Mouse (Mus musculus) heart, postnatal 14 days (tissue): ENCODE measurements at regions not wholly inside any gene's neighbourhood (a gene's known extent, or its start where the extent isn't known, plus 50 kb on each side); places are given as distances from the start of the nearest gene placed in this dataset.
A peak's percentile ranks its signal among the peaks of the same experiment; 100 is the strongest.

ENCODE experiments used
- DNase-seq, 2 experiments: peaks; one replicate each; pipeline ENCODE4 v3.0.0; 2021 to 2022
- intact Hi-C: fragments of 180-260 bp; cut with DNase I; formaldehyde crosslinking; loops from one replicate; pipeline ENCODE4 v1.15.1; 2025

- no peak for DNase-seq
- intact Hi-C loops, result no loop called here
Observed at GRCm38 (mm10) chr3:21218936-21219335, 852.0 kb upstream of the Agtr1b start.

GRCm38 (mm10) chr3:21241184-21241583, 835.3 kb upstream of the Tbl1xr1 start:
- DNase-seq, result no peak
- intact Hi-C loops, result no loop called here

GRCm38 (mm10) chr3:21256129-21256760, 820.2 kb upstream of the Tbl1xr1 start:
- intact Hi-C loops, result no loop called here
- DNase-seq, result no peak

- peak in 1 of 2 experiments; percentile 11 for DNase-seq
- intact Hi-C loops, result no loop called here
Observed at GRCm38 (mm10) chr3:21263317-21263716, 813.1 kb upstream of the Tbl1xr1 start.

- intact Hi-C loops, result no loop called here
Observed at GRCm38 (mm10) chr3:21265491-21265890, 811.0 kb upstream of the Tbl1xr1 start.

GRCm38 (mm10) chr3:21268429-21269129, 807.9 kb upstream of the Tbl1xr1 start:
- intact Hi-C loops, result no loop called here

More at GRCm38 (mm10) chr3:21265491-21265890, 811.0 kb upstream of the Tbl1xr1 start:
- no peak for DNase-seq

GRCm38 (mm10) chr3:21269130-21269440, 807.4 kb upstream of the Tbl1xr1 start:
- intact Hi-C loops, result no loop called here
- DNase-seq, result no peak

More at GRCm38 (mm10) chr3:21268429-21269129, 807.9 kb upstream of the Tbl1xr1 start:
- peak; percentile 8 to 16 for DNase-seq

- DNase-seq, result no peak
- intact Hi-C loops, result loop anchor here (10.0 kb wide), 1 partner anchor 804 kb away; the partner anchor contains the start of gene Tbl1xr1
Observed at GRCm38 (mm10) chr3:21270788-21271187, 805.7 kb upstream of the Tbl1xr1 start.

- peak in 1 of 2 experiments; percentile 4 for DNase-seq
- intact Hi-C loops, result loop anchor here (10.0 kb wide), 1 partner anchor 803 kb away; the partner anchor contains the start of gene Tbl1xr1
Observed at GRCm38 (mm10) chr3:21272219-21272618, 804.2 kb upstream of the Tbl1xr1 start.

- intact Hi-C loops, result no loop called here
- no peak for DNase-seq
Observed at GRCm38 (mm10) chr3:21292774-21293173, 783.7 kb upstream of the Tbl1xr1 start.

- intact Hi-C loops, result no loop called here
- no peak for DNase-seq
Observed at GRCm38 (mm10) chr3:21293308-21293707, 783.1 kb upstream of the Tbl1xr1 start.

GRCm38 (mm10) chr3:21294776-21295175, 781.7 kb upstream of the Tbl1xr1 start:
- intact Hi-C loops, result no loop called here
- DNase-seq, result no peak

- DNase-seq, result no peak
- intact Hi-C loops, result no loop called here
Observed at GRCm38 (mm10) chr3:21296581-21297110, 779.8 kb upstream of the Tbl1xr1 start.

- intact Hi-C loops, result no loop called here
Observed at GRCm38 (mm10) chr3:21325329-21325896, 751.0 kb upstream of the Tbl1xr1 start.

GRCm38 (mm10) chr3:21341916-21342315, 734.5 kb upstream of the Tbl1xr1 start:
- intact Hi-C loops, result no loop called here
- DNase-seq, result no peak

More at GRCm38 (mm10) chr3:21325329-21325896, 751.0 kb upstream of the Tbl1xr1 start:
- no peak for DNase-seq

GRCm38 (mm10) chr3:21343095-21343494, 733.4 kb upstream of the Tbl1xr1 start:
- intact Hi-C loops, result no loop called here
- DNase-seq, result no peak

GRCm38 (mm10) chr3:21349421-21349820, 727.0 kb upstream of the Tbl1xr1 start:
- peak in 1 of 2 experiments; percentile 6 for DNase-seq
- intact Hi-C loops, result no loop called here

GRCm38 (mm10) chr3:21356150-21356549, 720.3 kb upstream of the Tbl1xr1 start:
- intact Hi-C loops, result no loop called here
- no peak for DNase-seq

- intact Hi-C loops, result no loop called here
- DNase-seq, result no peak
Observed at GRCm38 (mm10) chr3:21356831-21357712, 719.4 kb upstream of the Tbl1xr1 start.

- intact Hi-C loops, result no loop called here
- DNase-seq, result no peak
Observed at GRCm38 (mm10) chr3:21358068-21358467, 718.4 kb upstream of the Tbl1xr1 start.
